Mouse (Mus musculus) kidney, embryonic 16.5 days (tissue): Measurements from ENCODE around the gene Pard3. TPM values are rescaled to one million over a fixed set of nuclear protein-coding genes. Genes with fewer than 3 reads are reported as not detected.

Experiments used
- ATAC-seq: fragments of 200-750 bp; cut with Nextera tagmentation; 2 replicates; pipeline ENCODE4 v1.8.0; 2017; ENCODE audit warnings: moderate TSS enrichment; ENCODE audit not compliant: low FRiP score, low TSS enrichment
- H3K27ac ChIP-seq: fragments of 300-500 bp; sonication (generic); 2 replicates; pipeline ENCODE4 v1.5.1; 2014; ENCODE audit warnings: low read length
- H3K27me3 ChIP-seq: fragments of 300-500 bp; sonication (generic); 2 replicates; pipeline ENCODE4 v1.6.1; 2014; ENCODE audit warnings: low read length, control low read depth, mixed read lengths; ENCODE audit not compliant: insufficient read depth
- H3K36me3 ChIP-seq: fragments of 300-500 bp; sonication (generic); 2 replicates; pipeline ENCODE4 v1.6.1; 2014; ENCODE audit warnings: low read length, control low read depth, mixed read lengths; ENCODE audit not compliant: insufficient read depth
- H3K4me1 ChIP-seq: fragments of 300-500 bp; sonication (generic); 2 replicates; pipeline ENCODE4 v1.6.1; 2014; ENCODE audit warnings: low read length, control low read depth, mixed read lengths; ENCODE audit not compliant: insufficient read depth
- H3K4me2 ChIP-seq: fragments of 300-500 bp; sonication (generic); replicated peaks from 2 replicates; pipeline ENCODE4 v1.6.1; 2014; ENCODE audit warnings: low read depth, low read length
- H3K4me3 ChIP-seq: fragments of 300-500 bp; sonication (generic); 2 replicates; pipeline ENCODE4 v1.5.1; 2014; ENCODE audit warnings: mild to moderate bottlenecking, low read length
- H3K9ac ChIP-seq: fragments of 300-500 bp; sonication (generic); replicated peaks from 2 replicates; pipeline ENCODE4 v1.6.1; 2014; ENCODE audit warnings: low read length
- H3K9me3 ChIP-seq: fragments of 300-500 bp; sonication (generic); 2 replicates; pipeline ENCODE4 v1.6.1; 2016; ENCODE audit warnings: low read length, control low read depth
- WGBS: fragments of 180-500 bp; shearing (Covaris S2); extraction: QIAGEN DNeasy Blood & Tissue Kit; methylation state at CpG from one replicate; pipeline ENCODE4 v1.1.7; 2014; 5-methylcytosine and 5-hydroxymethylcytosine counted together
- polyA plus RNA-seq: library from polyadenylated mRNA; unstranded; fragments of >200 nt; fragmentation: Nextera tagmentation; extraction: Ambion mirVana; gene quantifications from 2 replicates; pipeline ENCODE4 v1.2.1, GENCODE M21; 2015

Pard3 gene
- polyA plus RNA-seq: 25.5 and 28.7 TPM in 2 replicates

GRCm38 (mm10) chr8:127063551-127064360 is at the start of gene Pard3:
Gene Pard3, plus strand, starts transcription at chr8:127063893.
- peak within 1 kb of the TSS; percentile 98 for H3K9ac ChIP-seq
- H3K9me3 ChIP-seq: no peaks in the 10 kb centered on the region
- no peaks in the 10 kb centered on the region; the same call in 1 of the 2 replicates for H3K27me3 ChIP-seq
- H3K4me3 ChIP-seq: peak within 1 kb of the TSS; percentile 91
- peak within 1 kb of the TSS; percentile 97 for H3K27ac ChIP-seq
- peaks cover 39% of the 10 kb centered on the region for H3K4me1 ChIP-seq
- WGBS: under 1% methylated on average over 88 of the region's 98 CpGs
- peak; percentile 95 for ATAC-seq
- H3K36me3 ChIP-seq: no peaks in the 10 kb centered on the region
- peak within 1 kb of the TSS; percentile 66 for H3K4me2 ChIP-seq

- 78% methylated on average over 1 of the region's 1 CpGs for WGBS
- no peak for ATAC-seq
- H3K4me1 ChIP-seq: 0 out of 2 replicates have a peak, but pooled peaks cover 3% of the 10 kb centered on the region
These were observed 41.9 kb upstream of the Pard3 start for GRCm38 (mm10) chr8:127021830-127022229.

GRCm38 (mm10) chr8:127025256-127025717 is 38.4 kb upstream of the Pard3 start:
- 0 out of 2 replicates have a peak, but pooled peaks have one; percentile 12 for ATAC-seq
- H3K4me2 ChIP-seq: peak overlapping the region; percentile 15; the same call in 1 of the 2 replicates
- H3K27me3 ChIP-seq: no peaks in the 10 kb centered on the region
- H3K9me3 ChIP-seq: no peaks in the 10 kb centered on the region
- no peaks in the 10 kb centered on the region for H3K36me3 ChIP-seq
- H3K4me1 ChIP-seq: 0 out of 2 replicates have a peak, but pooled peaks cover 3% of the 10 kb centered on the region
- 29% methylated on average over 11 of the region's 11 CpGs for WGBS
- H3K27ac ChIP-seq: no peak overlapping the region
- no peak overlapping the region for H3K4me3 ChIP-seq
- no peak overlapping the region for H3K9ac ChIP-seq

More at GRCm38 (mm10) chr8:127021830-127022229, 41.9 kb upstream of the Pard3 start:
- peaks cover 5% of the 10 kb centered on the region; the same call in 1 of the 2 replicates for H3K9me3 ChIP-seq
- no peak overlapping the region for H3K4me2 ChIP-seq
- H3K4me3 ChIP-seq: no peak overlapping the region
- H3K27ac ChIP-seq: no peak overlapping the region
- H3K27me3 ChIP-seq: no peaks in the 10 kb centered on the region
- H3K36me3 ChIP-seq: no peaks in the 10 kb centered on the region
- no peak overlapping the region for H3K9ac ChIP-seq

- ATAC-seq: no peak
- Histone ChIP-seq H3K36me3 (no peaks in the 10 kb centered on the region), H3K27me3 (no peaks in the 10 kb centered on the region), H3K4me2 (peak overlapping the region; percentile 15; the same call in 1 of the 2 replicates), H3K4me1 (0 out of 2 replicates have a peak, but pooled peaks cover 3% of the 10 kb centered on the region), H3K9me3 (no peaks in the 10 kb centered on the region), H3K4me3 (no peak overlapping the region), H3K27ac (no peak overlapping the region), H3K9ac (no peak overlapping the region)
- WGBS: 58% methylated on average over 11 of the region's 11 CpGs
These were observed 37.9 kb upstream of the Pard3 start for GRCm38 (mm10) chr8:127025775-127026174.

- H3K27ac ChIP-seq: no peak overlapping the region
- H3K27me3 ChIP-seq: no peaks in the 10 kb centered on the region
- H3K4me3 ChIP-seq: no peak overlapping the region
- ATAC-seq: no peak
- WGBS: 87% methylated on average over 5 of the region's 5 CpGs
- H3K4me1 ChIP-seq: no peaks in the 10 kb centered on the region
- H3K9me3 ChIP-seq: no peaks in the 10 kb centered on the region
- H3K9ac ChIP-seq: no peak overlapping the region
- no peak overlapping the region for H3K4me2 ChIP-seq
- no peaks in the 10 kb centered on the region for H3K36me3 ChIP-seq
These were observed 32.2 kb upstream of the Pard3 start for GRCm38 (mm10) chr8:127031476-127031875.

- Histone ChIP-seq H3K9ac (no peak overlapping the region), H3K4me3 (no peak overlapping the region), H3K4me2 (no peak overlapping the region), H3K27me3 (no peaks in the 10 kb centered on the region), H3K36me3 (no peaks in the 10 kb centered on the region), H3K4me1 (no peaks in the 10 kb centered on the region), H3K9me3 (no peaks in the 10 kb centered on the region), H3K27ac (no peak overlapping the region)
- ATAC-seq: no peak
- WGBS: 60% methylated on average over 4 of the region's 4 CpGs
These were observed 24.8 kb upstream of the Pard3 start for GRCm38 (mm10) chr8:127038928-127039327.

GRCm38 (mm10) chr8:127049996-127050395 is 13.7 kb upstream of the Pard3 start:
- Histone ChIP-seq H3K27ac (no peak overlapping the region), H3K4me3 (no peak overlapping the region), H3K4me1 (no peaks in the 10 kb centered on the region), H3K9ac (no peak overlapping the region), H3K4me2 (no peak overlapping the region), H3K27me3 (no peaks in the 10 kb centered on the region), H3K36me3 (no peaks in the 10 kb centered on the region), H3K9me3 (no peaks in the 10 kb centered on the region)
- 60% methylated on average over 5 of the region's 5 CpGs for WGBS
- ATAC-seq: no peak

- WGBS: 73% methylated on average over 10 of the region's 10 CpGs
- no peaks in the 10 kb centered on the region for H3K9me3 ChIP-seq
- H3K4me3 ChIP-seq: no peak overlapping the region
- H3K4me1 ChIP-seq: no peaks in the 10 kb centered on the region
- ATAC-seq: no peak
- no peak overlapping the region for H3K4me2 ChIP-seq
- H3K27me3 ChIP-seq: no peaks in the 10 kb centered on the region
- no peaks in the 10 kb centered on the region for H3K36me3 ChIP-seq
- H3K27ac ChIP-seq: no peak overlapping the region
- no peak overlapping the region for H3K9ac ChIP-seq
These were observed 11.6 kb upstream of the Pard3 start for GRCm38 (mm10) chr8:127052132-127052531.

GRCm38 (mm10) chr8:127055081-127055480 is 8.6 kb upstream of the Pard3 start:
- H3K4me2 ChIP-seq: no peak overlapping the region
- 56% methylated on average over 4 of the region's 4 CpGs for WGBS
- H3K36me3 ChIP-seq: no peaks in the 10 kb centered on the region
- no peak overlapping the region for H3K4me3 ChIP-seq
- H3K4me1 ChIP-seq: 0 out of 2 replicates have a peak, but pooled peaks cover 5% of the 10 kb centered on the region
- H3K9me3 ChIP-seq: no peaks in the 10 kb centered on the region
- no peaks in the 10 kb centered on the region for H3K27me3 ChIP-seq
- no peak overlapping the region for H3K9ac ChIP-seq
- H3K27ac ChIP-seq: no peak overlapping the region
- ATAC-seq: no peak

GRCm38 (mm10) chr8:127058759-127059158 is 4.9 kb upstream of the Pard3 start:
- H3K4me3 ChIP-seq: no peak overlapping the region
- H3K36me3 ChIP-seq: no peaks in the 10 kb centered on the region
- H3K4me1 ChIP-seq: peaks cover 15% of the 10 kb centered on the region
- H3K27me3 ChIP-seq: no peaks in the 10 kb centered on the region; the same call in 1 of the 2 replicates
- no peak overlapping the region for H3K4me2 ChIP-seq
- H3K27ac ChIP-seq: no peak overlapping the region
- ATAC-seq: no peak
- WGBS: 95% methylated on average over 2 of the region's 2 CpGs
- H3K9ac ChIP-seq: no peak overlapping the region
- H3K9me3 ChIP-seq: no peaks in the 10 kb centered on the region
